Mouse (Mus musculus): ENCODE results near the gene Il17c. TPM values are rescaled to one million over a fixed set of nuclear protein-coding genes. Genes with fewer than 3 reads are reported as not detected.

The Il17c gene
- polyA plus RNA-seq, 1 experiment from 2014 or later, result not detected

GRCm38 (mm10) chr8:122460524-122461472 is 39.0 kb downstream of the Il17c start, which contains the start of gene Snai3:
Gene Snai3 (minus strand): TSS chr8:122460733.
- ATAC-seq (replicated peaks; ENCODE audit: low FRiP score, low read depth), result peak; percentile 90
- no peak for TF ChIP-seq CTCF (IDR thresholded peaks at IDR 0.05; ENCODE audit: low read depth)
- DNase-seq (ENCODE audit: low spot score), result peak; percentile 54
- no peaks in the 10 kb centered on the region for H3K36me3 ChIP-seq (ENCODE audit: insufficient read depth, low read length)
- H3K4me1 ChIP-seq (replicated peaks; ENCODE audit: insufficient read depth, low read length), result peaks cover 13% of the 10 kb centered on the region; the same call in 1 of the 2 replicates
- no peak within 1 kb of the TSS for H3K27ac ChIP-seq
- 2% methylated on average over 49 of the region's 56 CpGs for WGBS
- H3K9ac ChIP-seq (ENCODE audit: low read depth, low read length), result peak within 1 kb of the TSS; percentile 43
- peaks cover 16% of the 10 kb centered on the region for H3K27me3 ChIP-seq (ENCODE audit: insufficient read depth, low read length)
- peak within 1 kb of the TSS; percentile 27 for H3K4me3 ChIP-seq (replicated peaks; ENCODE audit: low read depth, low read length)
- H3K4me2 ChIP-seq (ENCODE audit: low read length), result peak within 1 kb of the TSS; percentile 66
- no peaks in the 10 kb centered on the region for H3K9me3 ChIP-seq (replicated peaks; ENCODE audit: low read length)

GRCm38 (mm10) chr8:122461473-122462148 is 39.8 kb downstream of the Il17c start:
- TF ChIP-seq CTCF (IDR thresholded peaks at IDR 0.05; ENCODE audit: low read depth), result no peak
- ATAC-seq (replicated peaks; ENCODE audit: low FRiP score, low read depth), result no peak
- Histone ChIP-seq H3K9me3 (replicated peaks; ENCODE audit: low read length) (no peaks in the 10 kb centered on the region), H3K4me1 (replicated peaks; ENCODE audit: insufficient read depth, low read length) (peaks cover 13% of the 10 kb centered on the region; the same call in 1 of the 2 replicates), H3K9ac (ENCODE audit: low read depth, low read length) (no peak overlapping the region), H3K27me3 (ENCODE audit: insufficient read depth, low read length) (peaks cover 16% of the 10 kb centered on the region), H3K4me2 (ENCODE audit: low read length) (no peak overlapping the region), H3K4me3 (replicated peaks; ENCODE audit: low read depth, low read length) (no peak overlapping the region), H3K36me3 (ENCODE audit: insufficient read depth, low read length) (peaks cover 3% of the 10 kb centered on the region; the same call in 1 of the 2 replicates), H3K27ac (no peak overlapping the region)
- no peak for DNase-seq (ENCODE audit: low spot score)
- 65% methylated on average over 11 of the region's 11 CpGs for WGBS

- 68% methylated on average over 8 of the region's 8 CpGs for WGBS
- 0 out of 2 replicates have a peak overlapping the region, but pooled peaks have one; percentile 9 for H3K9ac ChIP-seq (ENCODE audit: low read depth, low read length)
- H3K4me3 ChIP-seq (replicated peaks; ENCODE audit: low read depth, low read length), result no peak overlapping the region
- H3K36me3 ChIP-seq (ENCODE audit: insufficient read depth, low read length), result peaks cover 12% of the 10 kb centered on the region; the same call in 1 of the 2 replicates
- peaks cover 13% of the 10 kb centered on the region; the same call in 1 of the 2 replicates for H3K4me1 ChIP-seq (replicated peaks; ENCODE audit: insufficient read depth, low read length)
- H3K4me2 ChIP-seq (ENCODE audit: low read length), result no peak overlapping the region
- H3K27ac ChIP-seq, result no peak overlapping the region
- no peak for ATAC-seq (replicated peaks; ENCODE audit: low FRiP score, low read depth)
- no peaks in the 10 kb centered on the region for H3K9me3 ChIP-seq (replicated peaks; ENCODE audit: low read length)
- H3K27me3 ChIP-seq (ENCODE audit: insufficient read depth, low read length), result peaks cover 12% of the 10 kb centered on the region
- TF ChIP-seq CTCF (IDR thresholded peaks at IDR 0.05; ENCODE audit: low read depth), result no peak
- no peak for DNase-seq (ENCODE audit: low spot score)
Measured at GRCm38 (mm10) chr8:122462510-122462909, 40.7 kb downstream of the Il17c start.

- peaks cover 24% of the 10 kb centered on the region; the same call in 1 of the 2 replicates for H3K36me3 ChIP-seq (ENCODE audit: insufficient read depth, low read length)
- no peak for DNase-seq (ENCODE audit: low spot score)
- H3K4me2 ChIP-seq (ENCODE audit: low read length), result no peak overlapping the region
- WGBS, result 57% methylated on average over 12 of the region's 12 CpGs
- TF ChIP-seq CTCF (IDR thresholded peaks at IDR 0.05; ENCODE audit: low read depth), result no peak
- ATAC-seq (replicated peaks; ENCODE audit: low FRiP score, low read depth), result no peak
- H3K4me3 ChIP-seq (replicated peaks; ENCODE audit: low read depth, low read length), result no peak overlapping the region
- peaks cover 12% of the 10 kb centered on the region for H3K27me3 ChIP-seq (ENCODE audit: insufficient read depth, low read length)
- no peak overlapping the region for H3K27ac ChIP-seq
- H3K9me3 ChIP-seq (replicated peaks; ENCODE audit: low read length), result no peaks in the 10 kb centered on the region
- peaks cover 13% of the 10 kb centered on the region; the same call in 1 of the 2 replicates for H3K4me1 ChIP-seq (replicated peaks; ENCODE audit: insufficient read depth, low read length)
- H3K9ac ChIP-seq (ENCODE audit: low read depth, low read length), result no peak overlapping the region
Measured at GRCm38 (mm10) chr8:122463651-122464640, 42.1 kb downstream of the Il17c start.

- H3K9me3 ChIP-seq (replicated peaks; ENCODE audit: low read length), result no peaks in the 10 kb centered on the region
- H3K27me3 ChIP-seq (ENCODE audit: insufficient read depth, low read length), result peaks cover 7% of the 10 kb centered on the region
- H3K36me3 ChIP-seq (ENCODE audit: insufficient read depth, low read length), result peaks cover 27% of the 10 kb centered on the region; the same call in 1 of the 2 replicates
- no peak for ATAC-seq (replicated peaks; ENCODE audit: low FRiP score, low read depth)
- H3K27ac ChIP-seq, result no peak overlapping the region
- no peak overlapping the region for H3K4me2 ChIP-seq (ENCODE audit: low read length)
- 66% methylated on average over 7 of the region's 7 CpGs for WGBS
- no peak for DNase-seq (ENCODE audit: low spot score)
- no peak overlapping the region for H3K9ac ChIP-seq (ENCODE audit: low read depth, low read length)
- no peak for TF ChIP-seq CTCF (IDR thresholded peaks at IDR 0.05; ENCODE audit: low read depth)
- H3K4me1 ChIP-seq (replicated peaks; ENCODE audit: insufficient read depth, low read length), result peaks cover 9% of the 10 kb centered on the region; the same call in 1 of the 2 replicates
- H3K4me3 ChIP-seq (replicated peaks; ENCODE audit: low read depth, low read length), result no peak overlapping the region
Measured at GRCm38 (mm10) chr8:122464985-122465384, 43.2 kb downstream of the Il17c start.
